Mouse (Mus musculus): ENCODE measurements around the gene Smtn.

Smtn gene

GRCm38 (mm10) chr11:3540451-3541085 lies at the start of gene Smtn:
Smtn (minus strand) TSS chr11:3540612.
- CTCF ChIA-PET, result no interaction called here

DNA sequence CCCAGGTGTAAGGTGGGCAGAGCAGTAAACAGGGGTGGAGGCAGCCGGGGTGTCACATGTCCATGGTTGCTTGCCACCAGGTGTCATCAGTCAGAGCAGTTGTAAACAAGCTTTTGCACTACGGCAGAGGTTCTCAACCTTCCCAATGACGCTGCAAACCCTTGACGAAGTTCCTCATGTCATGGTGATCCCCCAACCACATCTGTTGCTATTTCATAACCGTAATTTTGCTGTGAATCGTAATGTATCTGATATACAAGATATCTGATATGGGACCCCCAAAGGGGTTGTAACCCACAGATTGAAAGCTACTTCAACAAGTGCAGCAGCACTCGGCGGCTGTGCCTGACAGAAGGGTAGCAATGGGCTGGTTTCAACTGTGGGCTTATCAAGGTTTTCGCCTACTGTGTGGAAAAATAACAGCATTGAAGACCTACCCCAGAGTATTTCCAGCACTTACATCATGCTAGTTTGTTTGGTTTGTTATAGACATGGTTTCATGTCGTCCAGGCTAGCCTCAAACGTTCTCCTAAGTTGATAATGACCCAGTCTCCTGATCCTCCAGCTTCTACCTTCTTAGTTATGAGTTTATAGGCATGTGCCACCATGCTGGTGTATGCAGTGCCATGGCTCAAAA lies 47.7 kb upstream of the Smtn start:
- CTCF ChIA-PET, result no interaction called here

DNA sequence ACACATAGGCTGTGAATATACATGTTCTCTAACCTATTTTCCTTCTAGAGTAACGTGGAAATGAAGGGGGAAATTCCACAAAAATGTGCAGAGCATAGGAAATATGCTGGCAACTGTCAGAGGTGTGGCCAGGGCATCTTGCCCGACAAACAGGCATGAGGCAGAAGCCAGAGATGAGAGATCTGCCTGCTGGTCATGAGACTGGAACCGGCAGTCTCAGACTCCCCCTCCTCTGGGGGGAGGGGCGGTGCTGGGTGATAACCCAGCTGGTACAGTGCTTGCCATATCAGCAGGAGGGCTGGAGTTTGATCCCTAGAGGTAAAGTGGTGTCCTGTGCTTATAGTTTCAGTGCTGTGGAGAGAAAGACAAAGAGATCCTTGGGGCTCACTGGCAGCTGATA lies 46.9 kb upstream of the Smtn start:
- CTCF ChIA-PET, result no interaction called here

DNA sequence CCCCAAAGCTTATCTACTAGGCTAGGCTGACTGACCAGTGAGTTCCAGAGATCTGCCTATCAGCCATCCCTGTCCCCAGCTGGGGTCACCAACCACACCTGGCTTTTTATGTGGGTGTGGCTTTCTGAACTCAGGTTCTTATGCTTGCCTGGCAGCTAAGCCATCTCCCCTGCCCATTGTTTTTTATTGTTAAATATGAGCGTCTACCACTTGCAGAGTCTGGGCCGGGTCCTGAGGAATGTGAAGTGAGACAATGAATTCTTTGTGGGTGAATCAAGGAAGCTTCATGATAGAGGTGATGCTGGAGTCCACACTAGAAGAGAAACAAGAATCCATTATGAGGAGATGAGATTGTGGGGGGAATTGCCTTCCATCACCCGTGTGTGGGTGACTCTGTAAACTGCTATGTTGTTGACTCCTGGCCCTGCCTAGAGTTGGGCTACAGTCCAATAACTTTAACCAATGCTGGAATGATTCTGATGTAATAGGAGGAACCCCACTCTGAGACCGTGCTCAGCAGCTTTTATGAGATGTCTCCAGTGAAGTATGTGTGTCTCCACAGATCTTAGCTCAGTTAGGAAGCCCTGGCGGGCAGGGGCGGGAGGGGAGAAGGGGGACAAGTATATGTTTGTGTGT lies 45.7 kb upstream of the Smtn start:
- CTCF ChIA-PET, result no interaction called here

DNA sequence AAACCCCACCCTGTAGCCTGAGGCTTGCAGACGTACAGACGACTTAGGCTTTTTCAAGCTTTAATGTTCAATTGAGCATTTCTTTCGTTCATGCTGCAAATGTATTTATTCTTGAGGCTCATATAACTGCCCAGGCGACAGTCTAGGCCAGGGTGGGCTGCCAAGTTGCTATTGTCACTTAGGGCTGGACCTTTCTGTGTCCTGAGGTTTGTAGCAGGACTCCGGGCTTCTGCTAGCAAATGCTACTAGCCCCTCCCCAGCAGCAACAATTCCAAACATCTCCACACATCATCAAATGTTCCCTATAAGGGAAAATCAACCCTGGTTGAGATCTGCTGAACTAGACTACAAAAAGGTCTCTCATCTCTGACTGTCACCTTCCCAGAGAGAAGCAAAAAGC lies 42.7 kb upstream of the Smtn start:
- CTCF ChIA-PET, result no interaction called here

DNA sequence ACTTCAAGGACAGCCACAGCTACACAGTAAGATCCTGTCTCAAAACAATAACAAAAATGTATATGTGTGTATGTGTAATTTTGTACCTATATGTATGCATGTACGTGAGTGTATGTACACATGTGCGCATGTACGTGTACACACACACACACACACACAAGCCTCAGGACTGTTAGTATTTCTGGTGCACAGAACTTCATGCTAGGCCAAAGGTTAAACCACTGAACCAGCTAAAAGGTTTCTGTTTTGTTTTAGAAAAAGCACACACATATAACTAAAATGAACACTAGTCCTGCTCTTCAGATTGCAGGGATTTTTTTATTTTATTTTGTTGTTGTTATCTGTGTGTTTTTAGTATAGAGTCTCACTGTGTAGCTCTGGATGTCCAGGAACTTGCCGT lies 41.5 kb upstream of the Smtn start:
- CTCF ChIA-PET, result no interaction called here

- CTCF ChIA-PET, result no interaction called here
These were observed 40.1 kb upstream of the Smtn start for GRCm38 (mm10) chr11:3580306-3581084.

DNA sequence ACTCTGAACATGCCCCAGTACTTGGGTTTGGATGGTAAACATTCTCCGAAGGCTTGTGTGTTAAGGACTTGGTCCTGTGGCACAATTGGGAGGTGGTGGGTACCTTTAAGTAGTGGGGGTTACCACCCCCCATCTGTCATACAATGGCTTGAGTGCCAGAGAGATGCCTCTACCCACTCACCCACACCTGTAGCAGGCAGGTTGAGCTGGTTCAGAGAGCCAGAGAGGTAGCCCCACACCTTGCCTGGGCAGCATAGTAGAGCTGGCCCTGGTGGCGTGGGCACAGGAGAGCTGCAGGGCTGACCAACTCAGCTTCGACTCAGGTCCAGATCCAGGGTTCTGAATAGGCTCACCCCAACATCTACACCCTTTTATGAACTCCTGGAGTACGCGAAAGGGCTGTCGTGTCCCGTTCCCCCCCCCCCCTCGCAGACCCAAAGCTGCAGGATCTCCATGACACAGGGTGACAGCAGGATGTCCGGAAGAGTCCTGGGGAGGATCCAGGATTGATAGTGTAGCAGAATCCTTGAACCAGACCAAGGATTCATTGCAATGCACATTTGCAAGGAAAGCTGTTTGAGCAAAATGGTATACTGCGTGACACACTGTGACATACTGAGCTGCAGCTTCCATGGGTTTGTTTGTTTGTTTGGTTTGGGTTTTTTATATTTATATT lies 37.8 kb upstream of the Smtn start:
- CTCF ChIA-PET, result no interaction called here

DNA sequence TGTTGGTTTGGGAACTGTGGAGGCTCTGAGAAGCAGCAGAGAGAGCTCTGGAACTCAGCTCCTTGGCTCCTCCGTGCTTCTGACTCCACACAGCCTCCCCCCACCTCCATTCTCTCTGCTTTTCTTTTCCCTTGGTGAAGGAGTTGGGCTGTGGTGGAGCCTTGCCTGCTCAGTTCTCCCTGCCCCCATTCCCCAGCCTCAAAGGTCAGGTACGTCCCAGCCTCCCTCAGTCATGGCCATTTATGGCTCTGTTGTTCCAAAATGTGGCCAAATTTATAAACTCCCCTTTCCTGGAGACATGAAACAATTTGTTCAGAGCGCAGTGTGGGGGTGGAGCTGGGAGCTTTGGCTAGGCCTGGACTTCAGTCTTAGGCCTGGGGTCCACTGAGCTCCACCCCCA lies 34.8 kb upstream of the Smtn start:
- CTCF ChIA-PET, result no interaction called here

- CTCF ChIA-PET, result no interaction called here
These were observed 32.7 kb upstream of the Smtn start for GRCm38 (mm10) chr11:3573092-3573491.

- CTCF ChIA-PET, result no interaction called here
These were observed 31.8 kb upstream of the Smtn start for GRCm38 (mm10) chr11:3572181-3572580.

DNA sequence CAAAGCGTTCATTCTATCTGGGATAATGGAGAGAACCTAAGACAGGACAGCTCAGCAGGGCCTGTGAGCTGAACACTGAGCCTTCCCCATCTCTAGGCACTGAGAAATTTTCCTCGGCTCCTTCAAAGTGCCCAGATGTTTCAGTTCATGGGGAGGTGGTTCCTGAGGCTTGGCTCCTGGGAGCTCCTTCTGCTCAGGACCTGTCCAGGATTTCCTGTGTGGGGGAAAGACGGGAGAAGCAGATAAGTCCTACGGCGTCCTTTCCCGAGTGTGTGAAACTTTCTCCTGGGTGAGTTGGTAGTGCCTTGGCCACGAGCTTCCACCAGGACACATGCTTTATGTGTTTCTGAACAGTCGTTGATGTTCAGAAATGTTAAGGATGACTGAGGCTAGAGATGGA lies 29.9 kb upstream of the Smtn start:
- CTCF ChIA-PET, result no interaction called here

DNA sequence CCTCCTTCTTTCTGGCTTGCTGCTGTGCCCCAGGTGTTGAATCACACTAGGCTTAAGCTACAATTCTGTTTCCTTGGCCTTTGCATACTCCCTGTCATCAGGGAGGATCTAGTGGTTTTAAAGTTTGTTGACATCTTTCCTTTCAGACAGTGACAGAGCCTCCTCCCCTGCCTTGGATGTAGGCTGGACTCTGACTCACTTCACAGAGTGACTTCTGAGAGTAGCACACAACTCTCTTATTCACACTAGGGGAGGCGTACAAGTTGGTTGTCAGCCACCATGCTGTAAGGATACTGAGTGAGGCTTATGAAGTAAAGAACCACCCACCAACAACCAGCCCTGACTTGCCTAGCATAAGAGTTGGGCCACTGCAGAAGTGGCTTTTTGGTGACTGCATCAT lies 27.5 kb upstream of the Smtn start:
- CTCF ChIA-PET, result no interaction called here

DNA sequence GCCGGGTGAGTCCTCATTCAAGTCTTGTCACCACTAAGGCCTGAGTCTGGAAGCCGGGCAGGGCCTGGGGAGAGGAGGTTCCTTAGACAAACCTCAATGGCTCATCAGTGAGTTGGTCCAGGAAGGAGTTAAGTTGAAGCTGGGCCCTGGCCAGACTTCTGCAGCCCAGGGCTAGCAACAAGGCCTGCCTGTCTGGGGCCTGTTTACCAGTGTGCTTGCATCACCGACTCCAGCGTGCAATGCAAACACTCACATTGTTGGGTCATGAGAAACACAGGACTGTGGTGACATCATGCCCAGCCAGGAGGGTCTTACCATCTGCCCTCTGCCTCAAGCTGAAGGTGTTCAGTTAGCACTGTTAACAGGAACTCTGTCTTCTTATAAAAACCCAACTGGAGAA lies 25.6 kb upstream of the Smtn start:
- CTCF ChIA-PET, result no interaction called here

DNA sequence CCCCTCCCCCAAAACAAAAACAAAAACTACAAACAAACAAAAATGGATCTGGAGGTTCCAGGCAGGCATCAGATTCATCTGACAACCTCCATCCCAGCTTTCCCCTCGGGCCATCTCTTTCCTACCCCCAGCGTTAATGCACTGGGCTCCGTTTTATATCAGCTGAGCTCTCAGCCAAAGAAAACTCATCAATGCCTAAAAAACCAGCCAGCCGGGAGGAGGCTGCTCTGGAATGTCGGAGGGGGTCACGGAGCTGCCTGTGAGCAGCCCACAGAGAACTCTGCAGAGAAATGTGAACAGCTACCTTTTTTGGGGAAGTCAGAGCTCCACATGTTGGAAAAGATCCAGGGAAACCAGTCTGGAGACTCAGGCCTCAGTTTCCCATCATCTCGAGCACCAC lies 24.0 kb upstream of the Smtn start:
- CTCF ChIA-PET, result no interaction called here

DNA sequence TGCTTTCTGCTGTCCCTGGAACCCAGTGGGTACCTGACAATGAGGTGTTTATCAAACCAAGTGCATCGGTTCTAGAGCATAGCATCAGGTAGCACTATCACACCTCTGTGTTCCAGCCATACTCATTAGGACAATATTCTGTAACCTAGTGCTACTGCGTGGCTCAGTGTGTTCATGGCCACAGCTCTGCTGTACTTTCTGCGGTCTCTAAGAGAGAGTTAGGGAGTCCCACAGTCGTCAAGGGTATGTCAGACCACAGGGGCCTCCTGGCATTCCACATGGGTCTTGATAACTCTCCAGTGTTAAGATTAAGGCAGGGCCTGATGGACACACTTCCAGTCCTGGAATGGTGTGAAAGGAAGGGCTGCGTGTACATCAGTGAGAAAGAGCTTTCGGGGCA lies 23.4 kb upstream of the Smtn start:
- CTCF ChIA-PET, result no interaction called here

DNA sequence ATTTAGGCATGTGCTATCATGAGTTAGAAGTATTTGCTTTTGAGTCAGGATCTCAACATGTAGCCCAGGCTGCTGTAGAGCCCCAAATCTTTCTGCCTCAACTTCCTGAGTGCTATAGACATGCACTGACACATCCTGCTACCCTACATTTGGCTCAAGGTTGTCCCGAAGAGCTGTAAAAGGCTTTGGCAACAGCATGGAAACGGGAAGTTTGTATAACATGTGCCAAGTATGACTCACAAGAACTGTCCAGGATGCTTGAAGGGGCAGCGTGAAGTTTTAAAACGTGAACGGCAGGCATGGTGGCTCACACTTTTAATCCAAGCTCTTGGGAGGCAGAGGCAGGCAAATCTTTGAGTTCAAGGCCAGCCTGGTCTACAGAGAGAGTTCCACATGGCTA lies 19.8 kb upstream of the Smtn start:
- CTCF ChIA-PET, result no interaction called here

- CTCF ChIA-PET, result no interaction called here
These were observed 17.4 kb upstream of the Smtn start for GRCm38 (mm10) chr11:3557852-3558251.

DNA sequence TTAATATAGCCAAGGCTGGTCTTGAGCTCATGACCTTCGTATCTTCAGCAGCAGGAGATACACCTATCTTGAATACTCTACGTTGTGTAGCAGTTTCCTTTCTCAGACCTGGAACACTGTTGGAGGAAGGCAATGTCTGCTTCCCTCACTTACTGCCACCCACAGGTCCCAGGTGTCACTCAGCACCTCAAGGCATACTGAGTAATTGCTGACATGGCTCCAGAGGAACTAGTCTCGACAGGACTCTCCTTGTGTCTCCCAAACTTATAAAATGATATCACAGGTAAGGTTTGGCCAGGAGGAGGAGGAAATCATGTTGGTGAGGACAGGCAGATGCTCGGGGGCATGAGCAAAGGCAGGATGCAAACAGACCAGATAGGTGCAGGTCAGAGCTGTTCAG lies 14.6 kb upstream of the Smtn start:
- CTCF ChIA-PET, result no interaction called here

GRCm38 (mm10) chr11:3549791-3550190 lies 9.4 kb upstream of the Smtn start:
- CTCF ChIA-PET, result no interaction called here

- CTCF ChIA-PET, result no interaction called here
These were observed 8.3 kb upstream of the Smtn start for GRCm38 (mm10) chr11:3548564-3549295.

DNA sequence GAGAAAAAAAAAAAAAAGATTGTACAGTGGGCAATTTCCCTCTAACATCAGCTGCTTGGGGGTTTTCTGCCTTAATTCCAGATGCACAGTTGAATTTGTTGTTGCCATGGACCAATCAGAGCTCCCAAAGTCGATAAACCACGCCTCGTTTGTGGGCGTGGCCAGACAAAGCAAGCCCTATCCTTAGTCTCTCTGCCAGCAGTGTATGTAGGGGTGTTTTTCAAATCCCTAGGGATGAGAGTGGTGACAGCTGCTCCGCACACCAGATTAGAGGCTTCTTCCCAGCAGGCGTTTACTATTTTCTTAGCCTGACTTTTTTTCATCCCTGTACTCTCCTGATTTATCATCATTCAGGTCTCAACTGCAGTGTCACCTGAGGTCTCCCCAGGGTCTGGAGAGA lies 7.6 kb upstream of the Smtn start:
- CTCF ChIA-PET, result no interaction called here
